In genomic region chr3:108147386-108148235, GRCm38 (mm10) we compare ENCODE assay signal across 9 mouse cellular contexts. TPM values are rescaled to one million over a fixed set of nuclear protein-coding genes. Genes with fewer than 3 reads are reported as not detected.
DNase-seq lines count a peak whose midpoint lies in the region; ATAC-seq and TF ChIP-seq lines count a peak whose summit lies in the region.
"Had no signal": no experiment of that assay in that cellular context is flagged by ENCODE, and none has a peak within 500 bp of the region (broad histone marks: within the 10 kb centered on the region; RNA-seq: fewer than 3 reads in every experiment).

No protein-coding gene starts in this region.

- H3K27me3 ChIP-seq in CH12.LX (replicated peaks), result no peaks in the 10 kb centered on the region
- H3K27me3 ChIP-seq in forebrain, embryonic 13.5 days, result no peaks in the 10 kb centered on the region
- H3K27me3 ChIP-seq in heart, postnatal 0 days (ENCODE audit: control insufficient read depth, insufficient read depth, low read length), result no peaks in the 10 kb centered on the region
- H3K27me3 ChIP-seq in liver, embryonic 14.5 days (ENCODE audit: control insufficient read depth, insufficient read depth, low read length), result no peaks in the 10 kb centered on the region
- no peaks in the 10 kb centered on the region for H3K27me3 ChIP-seq in neural tube, embryonic 11.5 days (ENCODE audit: control insufficient read depth, insufficient read depth, low read length)
- H3K27me3 ChIP-seq in stomach, postnatal 0 days (ENCODE audit: control insufficient read depth, insufficient read depth, low read length), result no peaks in the 10 kb centered on the region

- peak; percentile 70 to 98; a peak in 3 of 4 replicates for TF ChIP-seq CTCF in CH12.LX (conservative IDR thresholded peaks at IDR 0.05 in 1 of 2, IDR thresholded peaks at IDR 0.05 in 1 of 2; ENCODE audit: low read depth in 2 of 2, low read length in 2 of 2)
- peak; percentile 97 for TF ChIP-seq CTCF in heart, postnatal 0 days (IDR thresholded peaks at IDR 0.05; ENCODE audit: low read depth)
- peak; percentile 93 for TF ChIP-seq CTCF in liver, embryonic 14.5 days (IDR thresholded peaks at IDR 0.05; ENCODE audit: low read depth)
- TF ChIP-seq CTCF in stomach, postnatal 0 days (IDR thresholded peaks at IDR 0.05; ENCODE audit: low read depth), result peak; percentile 98

- peak overlapping the region; percentile 90 for H3K9ac ChIP-seq in CH12.LX (ENCODE audit: insufficient read depth, low read depth)
- H3K9ac ChIP-seq in forebrain, embryonic 13.5 days, result no peak overlapping the region
- no peak overlapping the region for H3K9ac ChIP-seq in heart, postnatal 0 days (replicated peaks; ENCODE audit: low read depth, low read length)
- no peak overlapping the region for H3K9ac ChIP-seq in liver, embryonic 14.5 days (replicated peaks)
- no peak overlapping the region for H3K9ac ChIP-seq in neural tube, embryonic 11.5 days (ENCODE audit: low read length)
- H3K9ac ChIP-seq in stomach, postnatal 0 days (ENCODE audit: low read length), result no peak overlapping the region

- in situ Hi-C loops in CH12.LX (cut with MboI; ENCODE audit: low pct_ligation_motif_present, low pct_unique_long_range_greater_than_20kb, low sequenced_read_pairs), result loop anchor here (5.0 to 10.0 kb wide), 2 partner anchors 65 to 213 kb away; partner anchors contain the start of gene Gstm7

- WGBS in forebrain, embryonic 13.5 days, result 66% methylated on average over 11 of the region's 11 CpGs
- WGBS in heart, postnatal 0 days, result 58% methylated on average over 11 of the region's 11 CpGs
- 55% methylated on average over 11 of the region's 11 CpGs for WGBS in liver, embryonic 14.5 days (ENCODE audit: insufficient replicate concordance)
- 70% methylated on average over 11 of the region's 11 CpGs for WGBS in neural tube, embryonic 11.5 days
- 61% methylated on average over 11 of the region's 11 CpGs for WGBS in stomach, postnatal 0 days

- peak; percentile 60 for ATAC-seq in forebrain, embryonic 13.5 days
- peak; percentile 59 for ATAC-seq in heart, postnatal 0 days (ENCODE audit: insufficient read depth, low read depth)
- ATAC-seq in liver, embryonic 14.5 days (ENCODE audit: insufficient read depth), result no peak
- ATAC-seq in neural tube, embryonic 11.5 days (ENCODE audit: insufficient read depth, low FRiP score, low TSS enrichment), result peak; percentile 42; the same call in 1 of the 2 replicates
- ATAC-seq in stomach, postnatal 0 days (ENCODE audit: low FRiP score, low TSS enrichment), result peak; percentile 73

- H3K36me3 ChIP-seq in CH12.LX (replicated peaks in 1 of 2; ENCODE audit: control insufficient read depth in 1 of 2, insufficient read depth in 1 of 2, low read length in 1 of 2), result peaks cover 0 to 32% of the 10 kb centered on the region in 2 experiments
- H3K36me3 ChIP-seq in forebrain, embryonic 13.5 days (ENCODE audit: poor library complexity, severe bottlenecking), result no peaks in the 10 kb centered on the region
- no peaks in the 10 kb centered on the region; the same call in 1 of the 2 replicates for H3K36me3 ChIP-seq in heart, postnatal 0 days (replicated peaks; ENCODE audit: control insufficient read depth, insufficient read depth, low read length)
- H3K36me3 ChIP-seq in liver, embryonic 14.5 days (replicated peaks; ENCODE audit: control insufficient read depth, insufficient read depth, low read depth), result no peaks in the 10 kb centered on the region; the same call in 1 of the 2 replicates
- no peaks in the 10 kb centered on the region for H3K36me3 ChIP-seq in neural tube, embryonic 11.5 days (ENCODE audit: control insufficient read depth, insufficient read depth, low read length)
- H3K36me3 ChIP-seq in stomach, postnatal 0 days (ENCODE audit: control insufficient read depth, insufficient read depth, low read length), result no peaks in the 10 kb centered on the region

- peak; percentile 34; the same call in 1 of the 2 replicates for TF ChIP-seq POLR2A in CH12.LX (IDR thresholded peaks at IDR 0.05; ENCODE audit: low read depth, low read length)

- no peaks in the 10 kb centered on the region for H3K9me3 ChIP-seq in CH12.LX (replicated peaks; ENCODE audit: low read length)
- H3K9me3 ChIP-seq in forebrain, embryonic 13.5 days (replicated peaks), result no peaks in the 10 kb centered on the region
- H3K9me3 ChIP-seq in heart, postnatal 0 days (replicated peaks; ENCODE audit: control insufficient read depth, low read length), result no peaks in the 10 kb centered on the region
- no peaks in the 10 kb centered on the region for H3K9me3 ChIP-seq in liver, embryonic 14.5 days (ENCODE audit: control insufficient read depth, low read length)
- no peaks in the 10 kb centered on the region for H3K9me3 ChIP-seq in neural tube, embryonic 11.5 days (ENCODE audit: control insufficient read depth, low read length)
- no peaks in the 10 kb centered on the region for H3K9me3 ChIP-seq in stomach, postnatal 0 days (ENCODE audit: control insufficient read depth, low read length)

- peak; percentile 94 for TF ChIP-seq RAD21 in CH12.LX (IDR thresholded peaks at IDR 0.05; ENCODE audit: low read depth, low read length)

- dilution Hi-C loops in CH12.LX (cut with MboI; ENCODE audit: extremely low pct_ligation_motif_present, extremely low pct_unique_long_range_greater_than_20kb, low sequenced_read_pairs), result no loop called here

- H3K4me2 ChIP-seq in CH12.LX (ENCODE audit: insufficient read depth, low read depth, poor library complexity, severe bottlenecking), result peak overlapping the region; percentile 96
- H3K4me2 ChIP-seq in forebrain, embryonic 13.5 days, result no peak overlapping the region
- H3K4me2 ChIP-seq in heart, postnatal 0 days (ENCODE audit: low read depth, low read length), result no peak overlapping the region; the same call in 1 of the 2 replicates
- H3K4me2 ChIP-seq in liver, embryonic 14.5 days (ENCODE audit: low read depth), result peak overlapping the region; percentile 21
- no peak overlapping the region for H3K4me2 ChIP-seq in neural tube, embryonic 11.5 days (ENCODE audit: low read depth)
- no peak overlapping the region for H3K4me2 ChIP-seq in stomach, postnatal 0 days (replicated peaks; ENCODE audit: low read depth)

- TF ChIP-seq EP300 in CH12.LX (IDR thresholded peaks at IDR 0.05; ENCODE audit: low read length), result peak; percentile 56
- peak; percentile 65; the same call in 1 of the 2 replicates for TF ChIP-seq EP300 in heart, postnatal 0 days (IDR thresholded peaks at IDR 0.05; ENCODE audit: low read depth)
- TF ChIP-seq EP300 in liver, embryonic 14.5 days (IDR thresholded peaks at IDR 0.05; ENCODE audit: low read depth), result no peak; the same call in 1 of the 2 replicates
- TF ChIP-seq EP300 in stomach, postnatal 0 days (optimal IDR thresholded peaks at IDR 0.05), result no peak

- DNase-seq in CH12.LX (ENCODE audit: extremely low read depth), result peak; percentile 90
- peak; percentile 92 for DNase-seq in c-Kit-positive CD71-positive TER-119-positive erythroid progenitor cells, embryonic 14.5 days (ENCODE audit: low spot score)
- DNase-seq in heart, postnatal 0 days (ENCODE audit: low spot score), result peak; percentile 91
- DNase-seq in kidney, postnatal 36 days, result peak; percentile 91 to 95
- DNase-seq in liver, embryonic 14.5 days (ENCODE audit: low read depth in 3 of 3, low spot score in 3 of 3), result peak; percentile 79 to 83 (median 80)
- peak; percentile 88 for DNase-seq in neural tube, embryonic 11.5 days (ENCODE audit: low spot score)
- DNase-seq in stomach, postnatal 0 days (ENCODE audit: low spot score), result peak; percentile 92

- peaks cover 26% of the 10 kb centered on the region for H3K79me2 ChIP-seq in CH12.LX (replicated peaks; ENCODE audit: control insufficient read depth, extremely low read depth, insufficient read depth, poor library complexity, severe bottlenecking)

- peaks cover 0 to 25% of the 10 kb centered on the region in 2 experiments; a peak in 2 of 4 replicates for H3K4me1 ChIP-seq in CH12.LX (ENCODE audit: control insufficient read depth in 1 of 2, insufficient read depth in 2 of 2)
- peaks cover 35% of the 10 kb centered on the region for H3K4me1 ChIP-seq in forebrain, embryonic 13.5 days
- peaks cover 22% of the 10 kb centered on the region for H3K4me1 ChIP-seq in heart, postnatal 0 days (ENCODE audit: control insufficient read depth, insufficient read depth)
- peaks cover 14 to 15% of the 10 kb centered on the region in 2 experiments for H3K4me1 ChIP-seq in liver, embryonic 14.5 days (replicated peaks; ENCODE audit: control insufficient read depth in 2 of 2, insufficient read depth in 2 of 2, low read length in 1 of 2)
- peaks cover 7% of the 10 kb centered on the region for H3K4me1 ChIP-seq in neural tube, embryonic 11.5 days (ENCODE audit: control insufficient read depth, insufficient read depth, low read length)
- H3K4me1 ChIP-seq in stomach, postnatal 0 days (replicated peaks; ENCODE audit: control insufficient read depth, insufficient read depth), result no peaks in the 10 kb centered on the region; the same call in 1 of the 2 replicates

- peak overlapping the region; percentile 18; the same call in 1 of the 2 replicates for H3K27ac ChIP-seq in CH12.LX (ENCODE audit: insufficient read depth, low read depth)
- no peak overlapping the region for H3K27ac ChIP-seq in forebrain, embryonic 13.5 days
- H3K27ac ChIP-seq in heart, postnatal 0 days (ENCODE audit: low read depth), result peak overlapping the region; percentile 31; the same call in 1 of the 2 replicates
- peak overlapping the region; percentile 14; the same call in 1 of the 2 replicates for H3K27ac ChIP-seq in liver, embryonic 14.5 days
- no peak overlapping the region for H3K27ac ChIP-seq in neural tube, embryonic 11.5 days (ENCODE audit: low read depth, low read length)
- no peak overlapping the region for H3K27ac ChIP-seq in stomach, postnatal 0 days (replicated peaks)
- H3K27ac ChIP-seq: macrophage had no signal

- peak overlapping the region; percentile 25 to 39 (median 26) for H3K4me3 ChIP-seq in CH12.LX (replicated peaks in 1 of 3; ENCODE audit: low read depth in 2 of 3, low read length in 2 of 3, poor library complexity in 1 of 3)
- no peak overlapping the region for H3K4me3 ChIP-seq in forebrain, embryonic 13.5 days
- H3K4me3 ChIP-seq in heart, postnatal 0 days (ENCODE audit: low read depth, low read length), result no peak overlapping the region
- H3K4me3 ChIP-seq in liver, embryonic 14.5 days (ENCODE audit: insufficient read depth in 1 of 2, low read depth in 2 of 2, low read length in 2 of 2), result no peak overlapping the region
- H3K4me3 ChIP-seq in neural tube, embryonic 11.5 days (ENCODE audit: low read depth, low read length), result no peak overlapping the region
- no peak overlapping the region for H3K4me3 ChIP-seq in stomach, postnatal 0 days (ENCODE audit: low read depth, low read length)

RNA-seq across cellular contexts. Expression of gene Gnai3, which starts 1.7 kb away (rescaled TPM):
- total RNA-seq in CH12.LX (2012; rRNA removed), result 54.1 and 59.8 TPM in 2 replicates
- 145 and 159 TPM in 2 replicates for total RNA-seq in CH12.LX (2014; rRNA removed)
- polyA plus RNA-seq in CH12.LX (2012; ENCODE audit: insufficient read length, low read depth), result 78.7 and 82.4 TPM in 2 replicates
- 173 and 180 TPM in 2 replicates for polyA plus RNA-seq in forebrain, embryonic 13.5 days (2015; fragmentation: Nextera tagmentation; extraction: Ambion mirVana)
- 30.2 and 41.0 TPM in 2 replicates for total RNA-seq in heart, postnatal 0 days (2014; rRNA removed; ENCODE audit: low replicate concordance)
- polyA plus RNA-seq in heart, postnatal 0 days (2015; fragmentation: Nextera tagmentation; extraction: Ambion mirVana), result 35.8 and 37.4 TPM in 2 replicates
- polyA plus RNA-seq in liver, embryonic 14.5 days (2012; rRNA removed), result 18.4 and 28.7 TPM in 2 replicates
- polyA plus RNA-seq in liver, embryonic 14.5 days (2014; fragmentation: Nextera tagmentation; extraction: Ambion mirVana), result 57.4 and 58.0 TPM in 2 replicates
- 210 and 217 TPM in 2 replicates for polyA plus RNA-seq in neural tube, embryonic 11.5 days (2014; fragmentation: Nextera tagmentation; extraction: Ambion mirVana)
- polyA plus RNA-seq in stomach, postnatal 0 days (2015; fragmentation: Nextera tagmentation; extraction: Ambion mirVana), result 107 and 112 TPM in 2 replicates

RNA-seq across cellular contexts. Expression of gene Gpr61, which starts 7.1 kb away (rescaled TPM):
- total RNA-seq in CH12.LX (2012; rRNA removed), result 0.04 TPM in 1 of 2 replicates, not detected in the other
- not detected in 2 replicates for total RNA-seq in CH12.LX (2014; rRNA removed)
- polyA plus RNA-seq in CH12.LX (2012; ENCODE audit: insufficient read length, low read depth), result 0.27 and 0.33 TPM in 2 replicates
- polyA plus RNA-seq in forebrain, embryonic 13.5 days (2015; fragmentation: Nextera tagmentation; extraction: Ambion mirVana), result 0.98 and 1.0 TPM in 2 replicates
- total RNA-seq in heart, postnatal 0 days (2014; rRNA removed; ENCODE audit: low replicate concordance), result 0.04 TPM in 1 of 2 replicates, not detected in the other
- 0.05 and 0.11 TPM in 2 replicates for polyA plus RNA-seq in heart, postnatal 0 days (2015; fragmentation: Nextera tagmentation; extraction: Ambion mirVana)
- polyA plus RNA-seq in liver, embryonic 14.5 days (2012; rRNA removed), result not detected in 2 replicates
- polyA plus RNA-seq in liver, embryonic 14.5 days (2014; fragmentation: Nextera tagmentation; extraction: Ambion mirVana), result 0.04 TPM in 1 of 2 replicates, not detected in the other
- 0.45 and 1.1 TPM in 2 replicates for polyA plus RNA-seq in neural tube, embryonic 11.5 days (2014; fragmentation: Nextera tagmentation; extraction: Ambion mirVana)
- 0.11 TPM in 2 replicates for polyA plus RNA-seq in stomach, postnatal 0 days (2015; fragmentation: Nextera tagmentation; extraction: Ambion mirVana)
- polyA plus RNA-seq: macrophage had no signal

RNA-seq across cellular contexts. Expression of gene Amigo1, which starts 38.5 kb away (rescaled TPM):
- total RNA-seq in CH12.LX (2012; rRNA removed), result 0.59 and 0.76 TPM in 2 replicates
- total RNA-seq in CH12.LX (2014; rRNA removed), result 0.07 and 0.21 TPM in 2 replicates
- 0.12 TPM in 1 of 2 replicates, not detected in the other for polyA plus RNA-seq in CH12.LX (2012; ENCODE audit: insufficient read length, low read depth)
- 6.4 and 8.1 TPM in 2 replicates for polyA plus RNA-seq in forebrain, embryonic 13.5 days (2015; fragmentation: Nextera tagmentation; extraction: Ambion mirVana)
- total RNA-seq in heart, postnatal 0 days (2014; rRNA removed; ENCODE audit: low replicate concordance), result 5.0 and 11.9 TPM in 2 replicates
- 3.5 and 3.8 TPM in 2 replicates for polyA plus RNA-seq in heart, postnatal 0 days (2015; fragmentation: Nextera tagmentation; extraction: Ambion mirVana)
- polyA plus RNA-seq in liver, embryonic 14.5 days (2012; rRNA removed), result 0.45 and 0.60 TPM in 2 replicates
- polyA plus RNA-seq in liver, embryonic 14.5 days (2014; fragmentation: Nextera tagmentation; extraction: Ambion mirVana), result 0.49 and 0.56 TPM in 2 replicates
- polyA plus RNA-seq in neural tube, embryonic 11.5 days (2014; fragmentation: Nextera tagmentation; extraction: Ambion mirVana), result 6.5 and 7.2 TPM in 2 replicates
- 3.0 and 3.5 TPM in 2 replicates for polyA plus RNA-seq in stomach, postnatal 0 days (2015; fragmentation: Nextera tagmentation; extraction: Ambion mirVana)

RNA-seq across cellular contexts. Expression of gene Cyb561d1, which starts 53.4 kb away (rescaled TPM):
- total RNA-seq in CH12.LX (2012; rRNA removed) (2.4 and 2.6 TPM in 2 replicates), CH12.LX (2014; rRNA removed) (2.0 and 2.2 TPM in 2 replicates)
- 4.0 and 4.1 TPM in 2 replicates for polyA plus RNA-seq in CH12.LX (2012; ENCODE audit: insufficient read length, low read depth)
- polyA plus RNA-seq in forebrain, embryonic 13.5 days (2015; fragmentation: Nextera tagmentation; extraction: Ambion mirVana), result 3.6 and 4.7 TPM in 2 replicates
- total RNA-seq in heart, postnatal 0 days (2014; rRNA removed; ENCODE audit: low replicate concordance), result 4.0 and 4.7 TPM in 2 replicates
- polyA plus RNA-seq in heart, postnatal 0 days (2015; fragmentation: Nextera tagmentation; extraction: Ambion mirVana), result 3.4 and 3.5 TPM in 2 replicates
- 1.4 and 1.5 TPM in 2 replicates for polyA plus RNA-seq in liver, embryonic 14.5 days (2012; rRNA removed)
- polyA plus RNA-seq in liver, embryonic 14.5 days (2014; fragmentation: Nextera tagmentation; extraction: Ambion mirVana), result 1.4 and 1.6 TPM in 2 replicates
- polyA plus RNA-seq in neural tube, embryonic 11.5 days (2014; fragmentation: Nextera tagmentation; extraction: Ambion mirVana), result 2.1 and 2.9 TPM in 2 replicates
- 5.5 TPM in 2 replicates for polyA plus RNA-seq in stomach, postnatal 0 days (2015; fragmentation: Nextera tagmentation; extraction: Ambion mirVana)

RNA-seq across cellular contexts. Expression of gene Gnat2, which starts 55.0 kb away (rescaled TPM):
- total RNA-seq in CH12.LX (2012; rRNA removed), result 15.5 and 17.5 TPM in 2 replicates
- total RNA-seq in CH12.LX (2014; rRNA removed), result 10.1 and 11.2 TPM in 2 replicates
- polyA plus RNA-seq in CH12.LX (2012; ENCODE audit: insufficient read length, low read depth), result 13.3 and 14.8 TPM in 2 replicates
- 0.44 and 0.57 TPM in 2 replicates for polyA plus RNA-seq in forebrain, embryonic 13.5 days (2015; fragmentation: Nextera tagmentation; extraction: Ambion mirVana)
- 0.19 TPM in 1 of 2 replicates, not detected in the other for total RNA-seq in heart, postnatal 0 days (2014; rRNA removed; ENCODE audit: low replicate concordance)
- 0.45 and 1.1 TPM in 2 replicates for polyA plus RNA-seq in heart, postnatal 0 days (2015; fragmentation: Nextera tagmentation; extraction: Ambion mirVana)
- polyA plus RNA-seq in liver, embryonic 14.5 days (2012; rRNA removed), result 0.60 and 1.4 TPM in 2 replicates
- polyA plus RNA-seq in liver, embryonic 14.5 days (2014; fragmentation: Nextera tagmentation; extraction: Ambion mirVana), result 1.8 and 2.5 TPM in 2 replicates
- 0.73 and 0.99 TPM in 2 replicates for polyA plus RNA-seq in neural tube, embryonic 11.5 days (2014; fragmentation: Nextera tagmentation; extraction: Ambion mirVana)
- polyA plus RNA-seq in stomach, postnatal 0 days (2015; fragmentation: Nextera tagmentation; extraction: Ambion mirVana), result 0.59 and 0.71 TPM in 2 replicates
- polyA plus RNA-seq: macrophage had no signal

Comparison
In these comparisons a context has a peak if more than half of its experiments do, and no peak if none do; other contexts are left out.
1. H3K27ac ChIP-seq: peak in CH12.LX (single experiment), heart, postnatal 0 days (single experiment) and liver, embryonic 14.5 days (single experiment); none in forebrain, embryonic 13.5 days (single experiment), neural tube, embryonic 11.5 days (single experiment) and stomach, postnatal 0 days (single experiment).
2. H3K4me2 ChIP-seq: peak in CH12.LX (single experiment) and liver, embryonic 14.5 days (single experiment); none in forebrain, embryonic 13.5 days (single experiment), heart, postnatal 0 days (single experiment), neural tube, embryonic 11.5 days (single experiment) and stomach, postnatal 0 days (single experiment).
3. H3K4me3 ChIP-seq: peak in CH12.LX (3 of 3); none in forebrain, embryonic 13.5 days (single experiment), heart, postnatal 0 days (single experiment), liver, embryonic 14.5 days (0 of 2), neural tube, embryonic 11.5 days (single experiment) and stomach, postnatal 0 days (single experiment).
4. Peak in every context shown above with its lines, with median percentiles within 50 percentile points of each other: DNase-seq and CTCF ChIP-seq.